Mouse (Mus musculus) forebrain, embryonic 12.5 days (tissue): ENCODE measurements around the gene Derl3. TPM values are rescaled to one million over a fixed set of nuclear protein-coding genes. Genes with fewer than 3 reads are reported as not detected.

ENCODE experiments used
- ATAC-seq: fragments of 200-750 bp; cut with Nextera tagmentation; 2 replicates; pipeline ENCODE4 v1.8.0; 2017; ENCODE audit warnings: moderate TSS enrichment; ENCODE audit not compliant: low FRiP score
- H3K27ac ChIP-seq: fragments of 300-500 bp; sonication (generic); 2 replicates; pipeline ENCODE4 v1.5.1; 2016; ENCODE audit warnings: mild to moderate bottlenecking
- H3K27me3 ChIP-seq: fragments of 300-500 bp; sonication (generic); 2 replicates; pipeline ENCODE4 v1.6.1; 2016; ENCODE audit warnings: mild to moderate bottlenecking
- H3K36me3 ChIP-seq: fragments of 300-500 bp; sonication (generic); replicated peaks from 2 replicates; pipeline ENCODE4 v1.6.1; 2016; ENCODE audit warnings: mild to moderate bottlenecking
- H3K4me1 ChIP-seq: fragments of 300-500 bp; sonication (generic); 2 replicates; pipeline ENCODE4 v1.6.1; 2016
- H3K4me2 ChIP-seq: fragments of 300-500 bp; sonication (generic); 2 replicates; pipeline ENCODE4 v1.6.1; 2016; ENCODE audit warnings: mild to moderate bottlenecking, moderate library complexity
- H3K4me3 ChIP-seq: fragments of 300-500 bp; sonication (generic); replicated peaks from 2 replicates; pipeline ENCODE4 v1.5.1; 2016; ENCODE audit warnings: mild to moderate bottlenecking
- H3K9ac ChIP-seq: fragments of 300-500 bp; sonication (generic); 2 replicates; pipeline ENCODE4 v1.6.1; 2016; ENCODE audit warnings: mild to moderate bottlenecking
- H3K9me3 ChIP-seq: fragments of 300-500 bp; sonication (generic); 2 replicates; pipeline ENCODE4 v1.6.1; 2016
- WGBS: fragments of 180-500 bp; shearing (Covaris S2); methylation state at CpG from one replicate; pipeline ENCODE4 v1.1.7; 2016; 5-methylcytosine and 5-hydroxymethylcytosine counted together
- polyA plus RNA-seq: library from polyadenylated mRNA; unstranded; fragments of >200 nt; fragmentation: Nextera tagmentation; extraction: Ambion mirVana; gene quantifications from 2 replicates; pipeline ENCODE4 v1.2.1, GENCODE M21; 2016

The Derl3 gene
- polyA plus RNA-seq, 1 experiment from 2014 or later: 3.1 TPM

DNA sequence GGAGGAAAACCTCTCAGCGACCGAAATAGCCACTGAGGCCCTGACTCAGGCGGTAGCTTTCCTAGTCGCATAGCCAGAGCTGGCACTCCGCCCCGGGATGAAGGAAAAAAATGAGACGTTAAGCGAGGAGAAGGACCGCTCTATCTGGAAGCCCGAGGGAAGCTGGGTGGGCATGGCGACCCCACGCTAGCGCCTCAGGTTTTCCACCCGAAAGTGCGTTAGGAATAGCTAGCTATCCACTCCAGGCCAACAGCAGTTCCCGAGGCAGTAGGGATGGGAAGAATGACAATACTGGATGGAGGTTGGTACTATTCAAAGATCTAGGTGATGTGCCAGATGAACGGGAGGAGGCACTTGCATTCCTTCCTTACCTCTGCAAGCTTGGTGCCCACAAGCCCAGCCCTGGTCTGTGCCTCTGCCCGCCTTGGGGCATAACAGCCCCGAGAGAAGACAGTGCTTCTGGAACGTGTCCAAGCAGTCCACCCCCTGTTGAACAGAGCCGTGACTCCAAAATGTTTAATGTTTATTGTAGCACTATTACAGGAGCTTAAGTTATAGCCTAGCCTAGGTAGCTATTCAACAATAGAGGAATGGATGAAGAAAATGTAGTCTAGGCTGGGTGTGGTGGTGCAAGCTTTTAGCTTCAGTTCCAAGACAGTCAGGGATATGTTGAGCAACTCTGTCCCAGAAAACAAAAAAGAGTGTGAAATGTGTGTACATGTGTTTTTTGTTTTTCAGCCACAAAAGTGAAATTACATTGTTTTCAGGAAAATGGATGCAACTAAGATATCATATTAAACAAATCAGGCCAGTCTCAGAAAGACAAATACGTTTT lies 28.7 kb downstream of the Derl3 start:
- H3K4me3 ChIP-seq: peak overlapping the region; percentile 85
- peaks cover 30% of the 10 kb centered on the region for H3K36me3 ChIP-seq
- peaks cover 39% of the 10 kb centered on the region for H3K4me1 ChIP-seq
- no peaks in the 10 kb centered on the region for H3K27me3 ChIP-seq
- no peaks in the 10 kb centered on the region for H3K9me3 ChIP-seq
- peak overlapping the region; percentile 98 for H3K9ac ChIP-seq
- WGBS: 4% methylated on average over 22 of the region's 22 CpGs
- peak overlapping the region; percentile 96 for H3K27ac ChIP-seq
- peak; percentile 60 for ATAC-seq
- H3K4me2 ChIP-seq: peak overlapping the region; percentile 80

DNA sequence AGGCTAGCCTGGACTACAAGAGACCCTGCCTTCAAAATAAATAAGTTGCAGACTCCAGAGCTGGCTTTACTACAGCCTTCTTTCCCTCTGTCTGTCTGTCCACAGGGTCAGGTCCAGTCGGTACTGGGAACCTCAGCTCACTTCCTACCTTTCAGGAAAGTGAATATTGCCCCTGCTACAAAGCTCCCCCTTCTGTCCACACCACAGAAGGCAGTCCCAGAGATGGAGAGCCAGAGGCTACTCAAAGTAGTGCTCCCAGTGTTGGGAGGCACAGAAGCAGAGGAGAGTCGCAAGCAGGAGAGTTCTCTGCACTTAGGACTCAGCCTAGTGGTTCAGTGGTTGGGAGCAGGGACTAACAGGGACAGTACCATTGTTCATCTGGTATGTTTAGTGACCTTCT lies 31.1 kb downstream of the Derl3 start:
- Histone ChIP-seq H3K4me1 (peaks cover 25% of the 10 kb centered on the region), H3K36me3 (peaks cover 27% of the 10 kb centered on the region), H3K4me2 (no peak overlapping the region), H3K27me3 (peaks cover 6% of the 10 kb centered on the region; the same call in 1 of the 2 replicates), H3K9me3 (no peaks in the 10 kb centered on the region), H3K4me3 (no peak overlapping the region), H3K27ac (no peak overlapping the region), H3K9ac (no peak overlapping the region)
- WGBS: 52% methylated on average over 2 of the region's 2 CpGs
- no peak for ATAC-seq

DNA sequence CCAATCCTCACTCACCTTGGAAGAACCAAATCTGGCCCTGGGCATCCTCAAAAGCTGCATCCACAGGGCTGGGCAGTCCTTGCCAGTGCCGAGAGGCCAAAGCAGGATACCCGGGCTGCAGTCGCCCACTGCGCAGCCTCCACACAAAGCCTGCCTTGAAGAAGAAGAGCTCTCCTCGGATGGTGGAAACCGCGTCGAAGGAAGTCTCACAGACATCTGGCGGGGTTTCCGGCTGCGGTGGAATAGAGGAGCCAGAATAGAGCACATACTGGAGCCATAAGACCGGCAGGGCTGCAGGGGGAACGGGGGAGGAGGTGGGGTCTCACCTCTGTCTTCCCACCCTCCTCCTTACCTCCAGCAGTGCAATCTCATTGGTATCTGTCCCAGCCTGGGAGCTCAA lies 33.2 kb downstream of the Derl3 start:
- no peak overlapping the region for H3K9ac ChIP-seq
- no peak overlapping the region for H3K4me2 ChIP-seq
- H3K4me3 ChIP-seq: no peak overlapping the region
- H3K36me3 ChIP-seq: peaks cover 27% of the 10 kb centered on the region
- H3K27me3 ChIP-seq: peaks cover 23% of the 10 kb centered on the region
- no peaks in the 10 kb centered on the region for H3K9me3 ChIP-seq
- ATAC-seq: no peak
- H3K27ac ChIP-seq: no peak overlapping the region
- WGBS: 76% methylated on average over 13 of the region's 13 CpGs
- H3K4me1 ChIP-seq: peaks cover 29% of the 10 kb centered on the region

DNA sequence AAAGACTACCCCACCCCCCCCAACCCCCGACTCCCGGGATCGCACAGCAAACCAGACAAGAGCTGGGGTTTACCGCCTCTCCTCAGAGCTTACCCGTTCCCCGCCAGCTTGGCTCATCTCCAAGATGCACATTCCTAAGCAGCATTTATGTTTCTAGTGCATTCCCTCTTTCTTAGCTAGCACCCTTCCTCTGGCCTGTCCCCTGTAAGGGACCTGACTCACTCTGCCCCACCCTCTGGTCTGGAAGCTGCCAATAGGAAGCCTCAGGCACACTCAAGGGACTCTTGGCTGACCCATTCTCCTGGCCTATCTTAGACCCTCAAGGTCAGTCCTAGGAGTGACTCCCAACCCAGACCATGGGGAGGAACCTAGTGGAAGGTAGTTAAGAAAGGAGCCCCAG lies 37.1 kb downstream of the Derl3 start:
- Histone ChIP-seq H3K9ac (no peak overlapping the region), H3K27me3 (peaks cover 57% of the 10 kb centered on the region), H3K4me3 (no peak overlapping the region), H3K36me3 (peaks cover 20% of the 10 kb centered on the region), H3K27ac (no peak overlapping the region), H3K4me1 (peaks cover 38% of the 10 kb centered on the region), H3K9me3 (no peaks in the 10 kb centered on the region), H3K4me2 (no peak overlapping the region)
- ATAC-seq: no peak
- 38% methylated on average over 6 of the region's 6 CpGs for WGBS

DNA sequence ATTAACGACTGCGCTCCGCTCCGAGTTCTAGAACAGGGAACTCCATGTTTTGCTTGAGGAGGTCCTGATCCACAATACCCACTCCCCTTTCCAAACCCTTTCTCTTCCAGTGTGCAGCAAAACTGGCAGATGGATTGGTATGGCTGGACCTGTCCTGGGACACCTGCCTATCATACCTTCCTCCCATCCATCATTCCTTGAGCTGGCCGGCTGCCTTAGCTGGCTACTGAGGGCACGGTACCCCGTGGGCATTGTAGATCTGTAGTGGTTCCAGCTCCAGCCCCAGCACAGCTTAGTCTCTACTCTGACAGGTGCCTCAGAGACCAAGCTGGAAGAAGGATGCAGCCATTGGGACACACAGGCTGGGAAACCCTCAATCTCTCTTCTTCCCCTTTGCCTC lies 38.1 kb downstream of the Derl3 start:
- Histone ChIP-seq H3K9ac (peak overlapping the region; percentile 86), H3K9me3 (no peaks in the 10 kb centered on the region), H3K4me3 (peak overlapping the region; percentile 57), H3K36me3 (peaks cover 14% of the 10 kb centered on the region), H3K27me3 (peaks cover 68% of the 10 kb centered on the region), H3K27ac (no peak overlapping the region), H3K4me1 (peaks cover 48% of the 10 kb centered on the region), H3K4me2 (peak overlapping the region; percentile 92)
- WGBS: 23% methylated on average over 7 of the region's 7 CpGs
- no peak for ATAC-seq

DNA sequence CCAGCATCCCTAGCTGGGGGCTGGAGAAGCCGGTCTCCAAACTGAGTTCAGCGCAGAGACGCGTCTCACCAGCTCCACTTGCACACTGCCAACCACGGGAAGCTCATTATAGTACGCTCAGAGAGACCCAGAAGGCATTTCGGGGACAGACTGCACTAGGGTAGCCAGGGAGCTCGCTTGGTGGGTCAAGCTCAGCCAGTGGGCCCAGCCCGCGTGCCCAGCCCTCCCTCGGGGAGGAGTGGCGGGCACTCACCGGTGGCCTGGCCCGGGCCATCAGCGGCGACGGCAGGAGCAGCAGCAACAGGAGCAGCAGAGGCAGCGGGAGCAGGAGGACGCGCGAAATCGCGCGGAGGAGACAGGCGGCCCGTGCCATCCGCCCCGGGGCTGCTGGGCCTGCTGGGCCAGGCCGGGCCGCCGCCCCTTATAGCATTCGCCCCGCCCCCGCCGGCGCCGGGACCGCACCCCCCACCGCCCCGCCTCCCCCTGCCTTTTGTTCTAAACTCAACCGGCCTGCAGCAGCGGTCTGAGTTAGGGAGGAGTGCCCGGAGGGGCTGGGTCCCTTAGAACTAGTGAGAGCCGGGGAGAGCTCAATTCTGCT lies 39.0 kb downstream of the Derl3 start:
- Histone ChIP-seq H3K27ac (peak overlapping the region; percentile 14), H3K27me3 (peaks cover 76% of the 10 kb centered on the region), H3K4me3 (peak overlapping the region; percentile 57), H3K9me3 (no peaks in the 10 kb centered on the region), H3K4me2 (peak overlapping the region; percentile 92), H3K36me3 (peaks cover 10% of the 10 kb centered on the region), H3K9ac (peak overlapping the region; percentile 86), H3K4me1 (peaks cover 48% of the 10 kb centered on the region)
- under 1% methylated on average over 35 of the region's 44 CpGs for WGBS
- ATAC-seq: peak; percentile 74

DNA sequence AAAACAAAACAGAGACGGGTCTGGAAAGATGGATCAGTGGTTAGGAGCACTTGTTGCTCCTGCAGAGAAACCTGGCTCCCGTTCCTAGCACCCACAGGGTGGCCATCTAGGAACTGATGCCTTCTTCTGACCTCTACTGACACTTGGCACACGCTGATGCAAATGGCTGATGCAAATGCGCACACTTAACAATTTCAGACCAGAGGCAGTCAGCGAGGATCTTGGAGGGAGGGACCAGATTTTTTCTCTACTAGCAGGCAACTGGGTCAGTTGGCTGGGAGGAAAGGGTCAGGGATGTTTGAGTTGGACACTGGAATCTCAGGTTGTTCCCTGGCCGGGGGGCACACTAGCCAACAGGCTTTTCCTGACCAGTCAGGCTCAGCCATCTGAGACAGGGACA lies 39.7 kb downstream of the Derl3 start, which contains the start of gene Chchd10:
Chchd10 (plus strand) TSS at position 240 of the 400 bp plus-strand sequence.
- H3K4me1 ChIP-seq: peaks cover 48% of the 10 kb centered on the region
- peaks cover 83% of the 10 kb centered on the region for H3K27me3 ChIP-seq
- WGBS: 21% methylated on average over 6 of the region's 6 CpGs
- H3K27ac ChIP-seq: peak within 1 kb of the TSS; percentile 14
- H3K9me3 ChIP-seq: no peaks in the 10 kb centered on the region
- H3K4me2 ChIP-seq: peak within 1 kb of the TSS; percentile 92
- ATAC-seq: no peak
- H3K9ac ChIP-seq: peak within 1 kb of the TSS; percentile 86
- H3K36me3 ChIP-seq: peaks cover 3% of the 10 kb centered on the region
- peak within 1 kb of the TSS; percentile 57 for H3K4me3 ChIP-seq

DNA sequence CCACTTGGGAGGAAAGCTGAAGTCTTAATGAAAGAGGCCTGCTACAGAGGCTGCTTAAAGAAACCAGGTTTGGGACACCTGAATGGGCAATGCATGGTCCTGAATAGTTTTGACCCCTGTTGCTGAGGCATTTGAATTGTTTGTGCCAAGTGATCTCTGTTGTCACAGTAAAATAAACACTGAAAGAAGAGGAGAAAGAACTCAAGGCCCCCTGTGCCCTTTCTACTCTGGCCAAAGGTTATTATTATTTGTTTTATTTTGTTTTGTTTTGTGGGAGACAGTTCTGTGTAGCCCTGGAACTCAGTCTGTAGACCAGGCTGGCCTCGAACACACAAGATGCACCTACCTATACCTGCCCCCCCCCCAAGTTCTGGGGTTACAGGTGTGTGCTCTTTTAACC lies 41.8 kb downstream of the Derl3 start:
- Histone ChIP-seq H3K4me1 (peaks cover 46% of the 10 kb centered on the region), H3K4me2 (peak overlapping the region; percentile 91), H3K9me3 (no peaks in the 10 kb centered on the region), H3K27me3 (peaks cover 83% of the 10 kb centered on the region), H3K36me3 (no peaks in the 10 kb centered on the region), H3K27ac (no peak overlapping the region), H3K9ac (no peak overlapping the region), H3K4me3 (peak overlapping the region; percentile 53; the same call in 1 of the 2 replicates)
- ATAC-seq: no peak
- WGBS: 81% methylated on average over 1 of the region's 1 CpGs

DNA sequence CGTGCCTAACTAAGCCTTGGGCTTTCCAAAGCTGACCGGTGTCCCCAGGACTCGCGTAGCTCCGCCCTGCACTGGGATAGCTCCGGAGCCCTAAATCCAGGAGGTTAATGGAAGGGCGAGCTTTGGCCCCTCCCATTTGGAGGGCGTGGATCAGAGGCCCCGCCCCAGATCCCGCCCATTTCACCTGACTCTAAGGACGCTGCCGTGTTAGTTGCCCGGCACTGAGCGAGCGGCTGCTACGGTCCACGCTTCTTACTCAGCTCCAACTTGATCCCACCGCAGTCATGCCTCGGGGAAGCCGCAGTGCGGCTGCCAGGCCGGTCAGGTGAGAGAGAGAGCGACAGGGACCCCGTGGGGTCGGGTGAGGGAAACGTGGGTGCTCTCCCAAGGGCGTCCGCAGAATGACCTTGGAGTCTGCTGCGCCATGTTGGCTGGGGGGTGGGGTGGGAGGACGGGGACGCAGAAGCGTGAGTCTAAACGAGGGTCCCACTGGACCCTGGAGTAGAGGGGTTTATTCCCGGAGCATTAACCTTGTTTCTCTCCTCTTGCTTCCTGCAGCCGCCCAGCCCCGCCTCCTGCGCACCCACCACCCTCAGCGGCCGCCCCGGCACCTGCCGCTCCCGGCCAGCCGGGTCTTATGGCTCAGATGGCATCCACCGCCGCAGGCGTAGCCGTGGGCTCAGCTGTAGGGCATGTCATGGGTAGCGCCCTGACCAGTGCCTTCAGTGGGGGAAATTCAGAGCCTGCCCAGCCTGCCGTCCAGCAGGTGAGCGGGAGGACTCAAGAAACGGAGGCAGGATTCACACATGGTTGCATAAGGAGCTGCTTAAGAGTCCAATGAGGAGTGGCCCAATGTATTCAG lies 42.7 kb downstream of the Derl3 start, which contains the start of gene Mmp11:
Mmp11 (minus strand) TSS at position 817 of the 862 bp plus-strand sequence.
- peak within 1 kb of the TSS; percentile 56 for H3K9ac ChIP-seq
- H3K4me3 ChIP-seq: peak within 1 kb of the TSS; percentile 53
- peak within 1 kb of the TSS; percentile 91 for H3K4me2 ChIP-seq
- H3K27ac ChIP-seq: no peak within 1 kb of the TSS
- peaks cover 76% of the 10 kb centered on the region for H3K27me3 ChIP-seq
- H3K36me3 ChIP-seq: no peaks in the 10 kb centered on the region
- WGBS: 1% methylated on average over 51 of the region's 51 CpGs
- peak; percentile 64 for ATAC-seq
- peaks cover 41% of the 10 kb centered on the region for H3K4me1 ChIP-seq
- no peaks in the 10 kb centered on the region for H3K9me3 ChIP-seq

DNA sequence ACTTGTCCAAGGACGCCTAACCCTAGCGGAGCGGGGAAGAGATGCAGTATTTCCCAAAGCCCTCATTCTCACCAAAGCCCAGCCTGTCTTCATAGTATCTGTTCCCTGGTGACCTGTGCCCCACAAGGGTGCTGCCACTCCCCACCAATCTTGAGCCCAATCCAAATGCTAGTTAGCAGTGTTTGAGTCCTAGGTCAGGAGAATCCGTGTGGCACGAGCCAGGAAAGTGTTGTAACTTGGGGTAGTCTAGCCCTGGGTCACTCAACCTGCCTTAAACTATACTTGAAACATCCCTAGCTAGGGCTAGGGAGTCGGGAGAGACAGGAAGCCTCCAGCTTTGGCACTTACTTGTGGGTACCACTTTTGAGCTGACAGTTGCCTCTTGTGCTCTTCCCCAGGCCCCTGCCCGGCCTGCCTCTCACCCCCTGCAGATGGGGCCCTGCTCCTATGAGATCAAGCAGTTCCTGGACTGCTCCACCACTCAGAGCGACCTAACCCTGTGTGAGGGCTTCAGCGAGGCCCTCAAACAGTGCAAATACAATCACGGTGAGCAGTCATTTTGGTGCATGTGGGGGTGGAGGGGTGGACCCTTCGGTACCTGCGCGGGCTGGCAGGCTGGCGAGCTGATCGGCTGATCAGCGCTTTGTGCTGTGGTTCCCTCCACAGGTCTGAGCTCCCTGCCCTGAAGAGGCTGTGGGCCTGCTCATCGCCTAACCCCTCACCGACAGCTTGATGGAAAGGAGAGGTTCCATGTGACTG lies 43.9 kb downstream of the Derl3 start:
- 34% methylated on average over 18 of the region's 18 CpGs for whole genome bisulfite sequencing
- peaks cover 71% of the 10 kb centered on the region for H3K27me3 ChIP-seq
- no peaks in the 10 kb centered on the region for H3K9me3 ChIP-seq
- no peak overlapping the region for H3K27ac ChIP-seq
- no peaks in the 10 kb centered on the region for H3K36me3 ChIP-seq
- no peak for ATAC-seq
- H3K4me3 ChIP-seq: no peak overlapping the region
- H3K4me2 ChIP-seq: no peak overlapping the region
- H3K4me1 ChIP-seq: peaks cover 31% of the 10 kb centered on the region
- H3K9ac ChIP-seq: no peak overlapping the region

DNA sequence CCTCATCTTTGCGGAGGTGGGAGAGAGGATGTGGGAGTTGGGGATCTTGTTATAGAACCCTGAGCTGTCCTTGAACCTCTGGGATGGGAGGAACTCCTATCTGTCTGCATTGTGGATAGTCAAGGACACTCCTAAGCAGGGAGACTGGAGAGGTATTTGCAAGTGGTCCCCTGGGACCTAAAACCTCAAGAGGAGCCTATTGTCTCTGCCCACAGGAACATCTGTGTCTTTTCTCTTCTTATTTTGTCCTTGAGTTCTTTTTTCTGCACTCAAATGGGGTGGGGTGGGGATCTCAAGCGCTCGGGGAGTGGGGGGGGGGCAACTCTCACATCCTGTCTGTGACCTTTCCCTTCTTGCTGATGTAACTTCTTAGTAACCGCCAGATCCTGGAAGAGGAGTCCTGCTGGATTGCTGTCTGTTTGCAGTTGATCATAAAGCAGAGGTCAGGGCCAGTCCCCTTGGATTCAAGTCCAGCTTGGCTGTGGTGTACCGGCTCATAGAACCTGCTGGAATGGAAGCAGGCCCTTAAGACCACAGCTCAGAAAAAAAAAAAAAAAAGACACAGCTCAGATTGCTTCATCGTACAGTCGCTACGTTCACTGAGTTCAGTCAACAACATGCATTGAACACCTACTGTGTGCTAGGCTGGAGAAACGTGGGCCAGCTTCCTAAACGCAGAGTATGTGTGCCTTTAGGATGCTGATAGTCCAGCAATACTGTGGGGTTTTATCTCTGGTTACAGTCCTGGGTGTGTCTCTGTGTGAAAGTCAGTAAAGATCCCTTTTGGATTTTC lies 44.8 kb downstream of the Derl3 start:
- Histone ChIP-seq H3K9me3 (no peaks in the 10 kb centered on the region), H3K9ac (no peak overlapping the region), H3K4me3 (no peak overlapping the region), H3K4me2 (no peak overlapping the region), H3K36me3 (no peaks in the 10 kb centered on the region), H3K27ac (no peak overlapping the region), H3K27me3 (peaks cover 65% of the 10 kb centered on the region), H3K4me1 (peaks cover 21% of the 10 kb centered on the region)
- WGBS: 58% methylated on average over 10 of the region's 10 CpGs
- no peak for ATAC-seq
